Mouse (Mus musculus) olfactory bulb, adult 2 months (tissue): ENCODE measurements around the gene Cenpa. TPM values are rescaled to one million over a fixed set of nuclear protein-coding genes. Genes with fewer than 3 reads are reported as not detected.
A peak's percentile ranks its signal among the peaks of the same experiment; 100 is the strongest.

Experiments used
- H3K27ac ChIP-seq: fragments of 200-500 bp; 2 replicates; pipeline ENCODE4 v1.5.1; 2012; ENCODE audit warnings: low read depth, low read length; ENCODE audit not compliant: insufficient read depth
- H3K4me1 ChIP-seq: fragments of 200-500 bp; 2 replicates; pipeline ENCODE4 v1.6.1; 2012; ENCODE audit warnings: low read length; ENCODE audit not compliant: control insufficient read depth, insufficient read depth
- H3K4me3 ChIP-seq: fragments of 200-500 bp; 2 replicates; pipeline ENCODE4 v1.5.1; 2012; ENCODE audit warnings: mild to moderate bottlenecking, low read depth, low read length, moderate library complexity; ENCODE audit not compliant: insufficient read depth
- CTCF ChIP-seq: fragments of 200-500 bp; IDR thresholded peaks from 2 replicates; pipeline ENCODE4 v1.5.1; 2012; ENCODE audit warnings: low read depth, mild to moderate bottlenecking, low read length, moderate library complexity; ENCODE audit not compliant: insufficient read depth
- POLR2A ChIP-seq: fragments of 200-500 bp; IDR thresholded peaks from 2 replicates; pipeline ENCODE4 v1.6.1; 2012; ENCODE audit warnings: mild to moderate bottlenecking, low read depth, low read length, moderate library complexity; ENCODE audit not compliant: insufficient read depth
- WGBS: fragments of 180-500 bp; shearing (Covaris S2); methylation state at CpG from one replicate; pipeline ENCODE4 v1.1.7; 2018; 5-methylcytosine and 5-hydroxymethylcytosine counted together
- polyA plus RNA-seq: library from polyadenylated mRNA; stranded (reverse); fragments of >200 nt; gene quantifications from 2 replicates; pipeline ENCODE4 v1.2.4, GENCODE M21; 2012; ENCODE audit warnings: low replicate concordance; ENCODE audit not compliant: missing spikeins, insufficient read depth, insufficient read length

Gene Cenpa
- polyA plus RNA-seq, 1 experiment = not detected

- Histone ChIP-seq H3K4me3 (no peak overlapping the region), H3K4me1 (peaks cover 24% of the 10 kb centered on the region), H3K27ac (no peak overlapping the region)
- WGBS = 34% methylated on average over 10 of the region's 10 CpGs
- TF ChIP-seq POLR2A (no peak), CTCF (no peak)
Observed at GRCm38 (mm10) chr5:30622841-30623185, 43.8 kb upstream of the Cenpa start.

GRCm38 (mm10) chr5:30623380-30623779 lies 43.2 kb upstream of the Cenpa start:
- Histone ChIP-seq H3K4me3 (no peak overlapping the region), H3K27ac (no peak overlapping the region), H3K4me1 (peaks cover 19% of the 10 kb centered on the region)
- TF ChIP-seq POLR2A = no peak
- TF ChIP-seq CTCF = no peak
- WGBS = 86% methylated on average over 2 of the region's 2 CpGs

GRCm38 (mm10) chr5:30624311-30624710 lies 42.3 kb upstream of the Cenpa start:
- WGBS = 63% methylated on average over 1 of the region's 1 CpGs
- H3K4me3 ChIP-seq = no peak overlapping the region
- H3K4me1 ChIP-seq = peaks cover 19% of the 10 kb centered on the region
- no peak overlapping the region for H3K27ac ChIP-seq
- TF ChIP-seq POLR2A (no peak), CTCF (no peak)

- no peak overlapping the region for H3K4me3 ChIP-seq
- H3K4me1 ChIP-seq = peaks cover 22% of the 10 kb centered on the region
- TF ChIP-seq CTCF = no peak
- TF ChIP-seq POLR2A = no peak
- H3K27ac ChIP-seq = no peak overlapping the region
- 73% methylated on average over 4 of the region's 4 CpGs for WGBS
Observed at GRCm38 (mm10) chr5:30624908-30625307, 41.7 kb upstream of the Cenpa start.

GRCm38 (mm10) chr5:30625379-30625778 lies 41.2 kb upstream of the Cenpa start:
- TF ChIP-seq POLR2A (no peak), CTCF (no peak)
- Histone ChIP-seq H3K27ac (no peak overlapping the region), H3K4me3 (no peak overlapping the region), H3K4me1 (peaks cover 25% of the 10 kb centered on the region)
- 78% methylated on average over 3 of the region's 3 CpGs for WGBS

GRCm38 (mm10) chr5:30626331-30627105 lies 40.1 kb upstream of the Cenpa start:
- Histone ChIP-seq H3K4me3 (no peak overlapping the region), H3K27ac (no peak overlapping the region), H3K4me1 (peaks cover 32% of the 10 kb centered on the region)
- 79% methylated on average over 8 of the region's 8 CpGs for WGBS
- TF ChIP-seq CTCF = no peak
- no peak for TF ChIP-seq POLR2A

- WGBS = 91% methylated on average over 3 of the region's 3 CpGs
- H3K4me1 ChIP-seq = peaks cover 18% of the 10 kb centered on the region
- H3K27ac ChIP-seq = no peak overlapping the region
- no peak overlapping the region for H3K4me3 ChIP-seq
- TF ChIP-seq CTCF (no peak), POLR2A (no peak)
Observed at GRCm38 (mm10) chr5:30628511-30628910, 38.1 kb upstream of the Cenpa start.

- no peak overlapping the region for H3K4me3 ChIP-seq
- WGBS = 25% methylated on average over 6 of the region's 6 CpGs
- TF ChIP-seq POLR2A (no peak), CTCF (no peak)
- peaks cover 18% of the 10 kb centered on the region for H3K4me1 ChIP-seq
- peak overlapping the region; percentile 45 for H3K27ac ChIP-seq
Observed at GRCm38 (mm10) chr5:30630401-30630800, 36.2 kb upstream of the Cenpa start.

GRCm38 (mm10) chr5:30632134-30632533 lies 34.4 kb upstream of the Cenpa start:
- H3K4me3 ChIP-seq = no peak overlapping the region
- H3K27ac ChIP-seq = no peak overlapping the region
- peaks cover 15% of the 10 kb centered on the region for H3K4me1 ChIP-seq
- WGBS = 73% methylated on average over 1 of the region's 1 CpGs
- TF ChIP-seq POLR2A = no peak
- no peak for TF ChIP-seq CTCF
